7 mouse cellular contexts compared by ENCODE assay signal in genomic region chr17:27796780-27797179, GRCm38 (mm10). TPM values are rescaled to one million over a fixed set of nuclear protein-coding genes. Genes with fewer than 3 reads are reported as not detected.
DNase-seq lines count a peak whose midpoint lies in the region; ATAC-seq and TF ChIP-seq lines count a peak whose summit lies in the region.

No protein-coding gene starts in this region.

- H3K4me3 ChIP-seq in brown adipose tissue, adult 24 weeks (ENCODE audit: insufficient read depth, low read depth, low read length), result no peak overlapping the region
- H3K4me3 ChIP-seq in hindbrain, embryonic 16.5 days (ENCODE audit: low read length), result no peak overlapping the region
- H3K4me3 ChIP-seq in liver, adult 2 months (ENCODE audit: insufficient read depth, low read depth, low read length), result no peak overlapping the region
- no peak overlapping the region for H3K4me3 ChIP-seq in midbrain, postnatal 0 days (ENCODE audit: low read depth, low read length)

- H3K4me2 ChIP-seq in hindbrain, embryonic 16.5 days (ENCODE audit: low read length), result peak overlapping the region; percentile 31
- H3K4me2 ChIP-seq in midbrain, postnatal 0 days (ENCODE audit: low read depth, low read length, poor library complexity, severe bottlenecking), result no peak overlapping the region

- H3K9ac ChIP-seq in hindbrain, embryonic 16.5 days (ENCODE audit: low read depth, low read length), result peak overlapping the region; percentile 25; the same call in 1 of the 2 replicates
- peak overlapping the region; percentile 29; the same call in 1 of the 2 replicates for H3K9ac ChIP-seq in liver, adult 2 months (ENCODE audit: low read depth, low read length)
- H3K9ac ChIP-seq in midbrain, postnatal 0 days (replicated peaks; ENCODE audit: low read length, poor library complexity, severe bottlenecking), result no peak overlapping the region

- no peak for TF ChIP-seq CTCF in liver, adult 2 months (IDR thresholded peaks at IDR 0.05; ENCODE audit: low read depth, low read length)
- TF ChIP-seq CTCF in midbrain, postnatal 0 days (IDR thresholded peaks at IDR 0.05), result no peak

- H3K27me3 ChIP-seq in hindbrain, embryonic 16.5 days (replicated peaks; ENCODE audit: control insufficient read depth, insufficient read depth, low read length), result no peaks in the 10 kb centered on the region
- H3K27me3 ChIP-seq in liver, adult 2 months (ENCODE audit: control insufficient read depth, insufficient read depth, low read length), result no peaks in the 10 kb centered on the region
- H3K27me3 ChIP-seq in midbrain, postnatal 0 days (ENCODE audit: insufficient read depth, low read length), result no peaks in the 10 kb centered on the region

- peak; percentile 70 for ATAC-seq in hindbrain, embryonic 16.5 days
- ATAC-seq in midbrain, postnatal 0 days (ENCODE audit: low FRiP score), result peak; percentile 54; the same call in 1 of the 2 replicates
- no peak for ATAC-seq in inflammation-experienced regulatory T-cells, adult 6 months

- 31% methylated on average over 6 of the region's 6 CpGs for WGBS in hindbrain, embryonic 16.5 days
- WGBS in liver, adult 2 months, result 21% methylated on average over 6 of the region's 6 CpGs
- WGBS in midbrain, postnatal 0 days, result 18% methylated on average over 6 of the region's 6 CpGs

- H3K4me1 ChIP-seq in brown adipose tissue, adult 24 weeks (ENCODE audit: control insufficient read depth, insufficient read depth, insufficient read length, low read length), result peaks cover 46% of the 10 kb centered on the region
- peaks cover 23% of the 10 kb centered on the region for H3K4me1 ChIP-seq in hindbrain, embryonic 16.5 days (ENCODE audit: control insufficient read depth, insufficient read depth, low read depth, low read length)
- H3K4me1 ChIP-seq in liver, adult 2 months (ENCODE audit: control insufficient read depth, insufficient read depth, low read length), result peaks cover 62% of the 10 kb centered on the region
- H3K4me1 ChIP-seq in midbrain, postnatal 0 days (ENCODE audit: insufficient read depth, low read length), result peaks cover 4% of the 10 kb centered on the region

- H3K79me2 ChIP-seq in liver, adult 2 months (ENCODE audit: control insufficient read depth, insufficient read depth, low read length), result peaks cover 51% of the 10 kb centered on the region

- no peak for TF ChIP-seq POLR2A in liver, adult 2 months (IDR thresholded peaks at IDR 0.05; ENCODE audit: extremely low read depth, insufficient read depth, low read length)

- H3K9me3 ChIP-seq in hindbrain, embryonic 16.5 days (ENCODE audit: control insufficient read depth, low read length), result no peaks in the 10 kb centered on the region
- H3K9me3 ChIP-seq in midbrain, postnatal 0 days (ENCODE audit: low read length), result no peaks in the 10 kb centered on the region

- H3K27ac ChIP-seq in brown adipose tissue, adult 24 weeks (replicated peaks; ENCODE audit: low read depth, low read length), result 0 out of 2 replicates have a peak overlapping the region, but pooled peaks have one; percentile 24
- H3K27ac ChIP-seq in hindbrain, embryonic 16.5 days (ENCODE audit: low read depth, low read length), result peak overlapping the region; percentile 78
- peak overlapping the region; percentile 81 for H3K27ac ChIP-seq in liver, adult 2 months (replicated peaks; ENCODE audit: insufficient read depth, low read depth, low read length)
- peak overlapping the region; percentile 57 for H3K27ac ChIP-seq in midbrain, postnatal 0 days (ENCODE audit: low read depth, low read length)

- H3K36me3 ChIP-seq in hindbrain, embryonic 16.5 days (ENCODE audit: control insufficient read depth, insufficient read depth, low read length), result no peaks in the 10 kb centered on the region
- no peaks in the 10 kb centered on the region for H3K36me3 ChIP-seq in liver, adult 2 months (ENCODE audit: control insufficient read depth, insufficient read depth, low read length)
- H3K36me3 ChIP-seq in midbrain, postnatal 0 days (ENCODE audit: insufficient read depth, low read length), result no peaks in the 10 kb centered on the region

- DNase-seq in Muller cell, postnatal 12 days (ENCODE audit: inconsistent ontology term), result peak; percentile 42
- peak; percentile 53 for DNase-seq in forelimb bud, embryonic 11.5 days (ENCODE audit: low read depth, low spot score)
- peak; percentile 94 for DNase-seq in liver, adult 2 months (ENCODE audit: extremely low read depth, low read depth, low spot score)
- DNase-seq in midbrain, postnatal 0 days (ENCODE audit: low spot score), result peak; percentile 90

RNA-seq across cellular contexts. Expression of gene D17Wsu92e, which starts 23.7 kb away (rescaled TPM):
- polyA plus RNA-seq in brown adipose tissue, adult 24 weeks (2012; ENCODE audit: insufficient read depth, insufficient read length, missing spikeins), result 62.2 and 89.1 TPM in 2 replicates
- 9.9 and 10.3 TPM in 2 replicates for polyA plus RNA-seq in hindbrain, embryonic 16.5 days (2015; fragmentation: Nextera tagmentation; extraction: Ambion mirVana)
- 93.0 and 117 TPM in 2 replicates for total RNA-seq in liver, adult 2 months (2014; rRNA removed)
- polyA plus RNA-seq in liver, adult 2 months (2012; rRNA removed), result 159 and 178 TPM in 2 replicates
- 72.8 and 73.8 TPM in 2 replicates for total RNA-seq in midbrain, postnatal 0 days (2014; rRNA removed)
- 8.3 and 8.7 TPM in 2 replicates for polyA plus RNA-seq in midbrain, postnatal 0 days (2015; fragmentation: Nextera tagmentation; extraction: Ambion mirVana)
- polyA plus RNA-seq in inflammation-experienced regulatory T-cells, adult 6 months (2017; shearing (Covaris generic)), result 10 to 100 TPM; 12.0 to 15.9 (median 14.3) TPM

RNA-seq across cellular contexts. Expression of gene Snrpc, which starts 41.2 kb away (rescaled TPM):
- 50.9 and 79.9 TPM in 2 replicates for polyA plus RNA-seq in brown adipose tissue, adult 24 weeks (2012; ENCODE audit: insufficient read depth, insufficient read length, missing spikeins)
- 198 and 207 TPM in 2 replicates for polyA plus RNA-seq in hindbrain, embryonic 16.5 days (2015; fragmentation: Nextera tagmentation; extraction: Ambion mirVana)
- total RNA-seq in liver, adult 2 months (2014; rRNA removed), result 24.4 and 27.1 TPM in 2 replicates
- polyA plus RNA-seq in liver, adult 2 months (2012; rRNA removed), result 42.2 and 49.6 TPM in 2 replicates
- total RNA-seq in midbrain, postnatal 0 days (2014; rRNA removed), result 112 and 140 TPM in 2 replicates
- polyA plus RNA-seq in midbrain, postnatal 0 days (2015; fragmentation: Nextera tagmentation; extraction: Ambion mirVana), result 210 and 216 TPM in 2 replicates
- polyA plus RNA-seq in inflammation-experienced regulatory T-cells, adult 6 months (2017; shearing (Covaris generic)), result 100 to 1,000 TPM in 1 of 3 experiments, 10 to 100 TPM in 2; 83.3 to 136 (median 92.9) TPM

RNA-seq across cellular contexts. Expression of gene Uhrf1bp1, which starts 59.5 kb away (rescaled TPM):
- polyA plus RNA-seq in brown adipose tissue, adult 24 weeks (2012; ENCODE audit: insufficient read depth, insufficient read length, missing spikeins), result 6.1 and 11.2 TPM in 2 replicates
- polyA plus RNA-seq in hindbrain, embryonic 16.5 days (2015; fragmentation: Nextera tagmentation; extraction: Ambion mirVana), result 5.3 and 6.3 TPM in 2 replicates
- 5.0 and 5.5 TPM in 2 replicates for total RNA-seq in liver, adult 2 months (2014; rRNA removed)
- 7.0 and 7.2 TPM in 2 replicates for polyA plus RNA-seq in liver, adult 2 months (2012; rRNA removed)
- 18.0 and 19.9 TPM in 2 replicates for total RNA-seq in midbrain, postnatal 0 days (2014; rRNA removed)
- polyA plus RNA-seq in midbrain, postnatal 0 days (2015; fragmentation: Nextera tagmentation; extraction: Ambion mirVana), result 3.9 and 4.5 TPM in 2 replicates
- 1 to 10 TPM in 1 of 3 experiments, under 1 TPM in 2; 0.77 to 1.2 (median 0.86) TPM for polyA plus RNA-seq in inflammation-experienced regulatory T-cells, adult 6 months (2017; shearing (Covaris generic))

Comparison
In these comparisons a context has a peak if more than half of its experiments do, and no peak if none do; other contexts are left out.
1. DNase-seq: peak in every context shown above with its lines; median percentile 94 in liver, adult 2 months; 90 in midbrain, postnatal 0 days; 53 in forelimb bud, embryonic 11.5 days; 42 in Muller cell, postnatal 12 days.
2. H3K27ac ChIP-seq: peak in every context shown above with its lines; median percentile 81 in liver, adult 2 months; 78 in hindbrain, embryonic 16.5 days; 57 in midbrain, postnatal 0 days; 24 in brown adipose tissue, adult 24 weeks.